Mouse (Mus musculus): Measurements from ENCODE around the gene Skiv2l. TPM values are rescaled to one million over a fixed set of nuclear protein-coding genes. Genes with fewer than 3 reads are reported as not detected.
A peak's percentile ranks its signal among the peaks of the same experiment; 100 is the strongest.

Gene Skiv2l
- total and polyA plus RNA-seq, 2 experiments, result 32.0 to 61.7 TPM

GRCm38 (mm10) chr17:34795633-34796032 lies 54.4 kb downstream of the Skiv2l start:
- Histone ChIP-seq H3K27me3 (ENCODE audit: control insufficient read depth, insufficient read depth, low read length) (no peaks in the 10 kb centered on the region), H3K4me1 (ENCODE audit: control insufficient read depth, insufficient read depth, low read length) (no peaks in the 10 kb centered on the region), H3K4me3 (ENCODE audit: insufficient read depth, low read depth, low read length) (no peak overlapping the region), H3K27ac (replicated peaks; ENCODE audit: insufficient read depth, low read depth, low read length) (no peak overlapping the region), H3K9ac (ENCODE audit: low read depth, low read length) (no peak overlapping the region), H3K36me3 (ENCODE audit: control insufficient read depth, insufficient read depth, low read length) (no peaks in the 10 kb centered on the region), H3K79me2 (ENCODE audit: control insufficient read depth, insufficient read depth, low read length) (no peaks in the 10 kb centered on the region)
- 62% methylated on average over 9 of the region's 9 CpGs for WGBS
- DNase-seq (ENCODE audit: extremely low read depth, low read depth, low spot score), result peak; percentile 37
- TF ChIP-seq POLR2A (IDR thresholded peaks at IDR 0.05; ENCODE audit: extremely low read depth, insufficient read depth, low read length), result no peak
- TF ChIP-seq CTCF (IDR thresholded peaks at IDR 0.05; ENCODE audit: low read depth, low read length), result peak; percentile 76

GRCm38 (mm10) chr17:34795016-34795415 lies 55.0 kb downstream of the Skiv2l start:
- DNase-seq (ENCODE audit: extremely low read depth, low read depth, low spot score), result no peak
- Histone ChIP-seq H3K4me3 (ENCODE audit: insufficient read depth, low read depth, low read length) (no peak overlapping the region), H3K27ac (replicated peaks; ENCODE audit: insufficient read depth, low read depth, low read length) (no peak overlapping the region), H3K36me3 (ENCODE audit: control insufficient read depth, insufficient read depth, low read length) (no peaks in the 10 kb centered on the region), H3K27me3 (ENCODE audit: control insufficient read depth, insufficient read depth, low read length) (no peaks in the 10 kb centered on the region), H3K4me1 (ENCODE audit: control insufficient read depth, insufficient read depth, low read length) (no peaks in the 10 kb centered on the region), H3K9ac (ENCODE audit: low read depth, low read length) (no peak overlapping the region), H3K79me2 (ENCODE audit: control insufficient read depth, insufficient read depth, low read length) (no peaks in the 10 kb centered on the region)
- 92% methylated on average over 10 of the region's 10 CpGs for WGBS
- TF ChIP-seq POLR2A (IDR thresholded peaks at IDR 0.05; ENCODE audit: extremely low read depth, insufficient read depth, low read length) (no peak), CTCF (IDR thresholded peaks at IDR 0.05; ENCODE audit: low read depth, low read length) (no peak)

Other genes with a start within 250 kb of the Skiv2l start
Only the 30 nearest of the 37 such genes appear.
- gene Ppt2, start 221.7 kb downstream of the Skiv2l start, total RNA-seq (2014; rRNA removed), result 22.5 and 28.5 TPM in 2 replicates
- gene Ppt2, start 221.7 kb downstream of the Skiv2l start, polyA plus RNA-seq (2012; rRNA removed), result 38.5 and 46.7 TPM in 2 replicates
- not detected in 2 replicates for gene Prrt1, start 220.7 kb downstream of the Skiv2l start, total RNA-seq (2014; rRNA removed)
- 0.32 and 0.39 TPM in 2 replicates for gene Prrt1, start 220.7 kb downstream of the Skiv2l start, polyA plus RNA-seq (2012; rRNA removed)
- 4.2 and 5.3 TPM in 2 replicates for gene Fkbpl, start 205.4 kb downstream of the Skiv2l start, total RNA-seq (2014; rRNA removed)
- gene Fkbpl, start 205.4 kb downstream of the Skiv2l start, polyA plus RNA-seq (2012; rRNA removed), result 2.0 and 3.0 TPM in 2 replicates
- gene Atf6b, start 203.1 kb downstream of the Skiv2l start, total RNA-seq (2014; rRNA removed), result 4.4 and 6.6 TPM in 2 replicates
- 29.8 and 34.6 TPM in 2 replicates for gene Atf6b, start 203.1 kb downstream of the Skiv2l start, polyA plus RNA-seq (2012; rRNA removed)
- gene Tnxb, start 179.7 kb downstream of the Skiv2l start, total RNA-seq (2014; rRNA removed), result 3.6 and 5.6 TPM in 2 replicates
- 2.4 and 3.5 TPM in 2 replicates for gene Tnxb, start 179.7 kb downstream of the Skiv2l start, polyA plus RNA-seq (2012; rRNA removed)
- 421 and 487 TPM in 2 replicates for gene C4b, start 106.3 kb downstream of the Skiv2l start, total RNA-seq (2014; rRNA removed)
- gene C4b, start 106.3 kb downstream of the Skiv2l start, polyA plus RNA-seq (2012; rRNA removed), result 561 and 742 TPM in 2 replicates
- 0.18 and 12.8 TPM in 2 replicates for gene Cyp21a1, start 45.6 kb downstream of the Skiv2l start, total RNA-seq (2014; rRNA removed)
- 0.10 TPM in 1 of 2 replicates, not detected in the other for gene Cyp21a1, start 45.6 kb downstream of the Skiv2l start, polyA plus RNA-seq (2012; rRNA removed)
- 7.6 and 7.9 TPM in 2 replicates for gene Stk19, start 13.3 kb downstream of the Skiv2l start, total RNA-seq (2014; rRNA removed)
- gene Stk19, start 13.3 kb downstream of the Skiv2l start, polyA plus RNA-seq (2012; rRNA removed), result 16.6 and 19.8 TPM in 2 replicates
- 9.7 and 12.8 TPM in 2 replicates for gene Dxo, start 13.2 kb downstream of the Skiv2l start, total RNA-seq (2014; rRNA removed)
- 26.3 and 36.6 TPM in 2 replicates for gene Dxo, start 13.2 kb downstream of the Skiv2l start, polyA plus RNA-seq (2012; rRNA removed)
- 21.9 and 22.0 TPM in 2 replicates for gene Nelfe, start 181 bp upstream of the Skiv2l start, total RNA-seq (2014; rRNA removed)
- gene Nelfe, start 181 bp upstream of the Skiv2l start, polyA plus RNA-seq (2012; rRNA removed), result 14.9 and 17.1 TPM in 2 replicates
- 1,474 and 1,577 TPM in 2 replicates for gene Cfb, start 12.3 kb upstream of the Skiv2l start, total RNA-seq (2014; rRNA removed)
- gene Cfb, start 12.3 kb upstream of the Skiv2l start, polyA plus RNA-seq (2012; rRNA removed), result 709 and 764 TPM in 2 replicates
- 1.8 and 3.2 TPM in 2 replicates for gene Zbtb12, start 29.3 kb upstream of the Skiv2l start, total RNA-seq (2014; rRNA removed)
- 3.3 and 4.6 TPM in 2 replicates for gene Zbtb12, start 29.3 kb upstream of the Skiv2l start, polyA plus RNA-seq (2012; rRNA removed)
- gene Gm20547, start 31.8 kb upstream of the Skiv2l start, total RNA-seq (2014; rRNA removed), result 1.1 TPM in 1 of 2 replicates, not detected in the other
- 0.09 TPM in 1 of 2 replicates, not detected in the other for gene Gm20547, start 31.8 kb upstream of the Skiv2l start, polyA plus RNA-seq (2012; rRNA removed)
- gene C2, start 48.1 kb upstream of the Skiv2l start, total RNA-seq (2014; rRNA removed), result 101 and 113 TPM in 2 replicates
- 65.1 and 82.1 TPM in 2 replicates for gene C2, start 48.1 kb upstream of the Skiv2l start, polyA plus RNA-seq (2012; rRNA removed)
- gene Ehmt2, start 48.3 kb upstream of the Skiv2l start, total RNA-seq (2014; rRNA removed), result 45.2 and 54.6 TPM in 2 replicates
- gene Ehmt2, start 48.3 kb upstream of the Skiv2l start, polyA plus RNA-seq (2012; rRNA removed), result 81.8 and 103 TPM in 2 replicates
- 0.13 and 0.18 TPM in 2 replicates for gene Slc44a4, start 64.3 kb upstream of the Skiv2l start, total RNA-seq (2014; rRNA removed)
- 0.34 and 0.35 TPM in 2 replicates for gene Slc44a4, start 64.3 kb upstream of the Skiv2l start, polyA plus RNA-seq (2012; rRNA removed)
- 27.6 and 36.8 TPM in 2 replicates for gene Neu1, start 81.0 kb upstream of the Skiv2l start, total RNA-seq (2014; rRNA removed)
- 52.5 and 62.5 TPM in 2 replicates for gene Neu1, start 81.0 kb upstream of the Skiv2l start, polyA plus RNA-seq (2012; rRNA removed)
- gene Hspa1b, start 109.0 kb upstream of the Skiv2l start, total RNA-seq (2014; rRNA removed), result 3.6 and 10.1 TPM in 2 replicates
- 10.0 and 11.2 TPM in 2 replicates for gene Hspa1b, start 109.0 kb upstream of the Skiv2l start, polyA plus RNA-seq (2012; rRNA removed)
- not detected in 2 replicates for gene Gm20481, start 119.7 kb upstream of the Skiv2l start, total RNA-seq (2014; rRNA removed)
- gene Gm20481, start 119.7 kb upstream of the Skiv2l start, polyA plus RNA-seq (2012; rRNA removed), result not detected in 2 replicates
- gene Hspa1a, start 121.9 kb upstream of the Skiv2l start, total RNA-seq (2014; rRNA removed), result 0.18 and 0.60 TPM in 2 replicates
- gene Hspa1a, start 121.9 kb upstream of the Skiv2l start, polyA plus RNA-seq (2012; rRNA removed), result 0.45 TPM in 2 replicates
- gene Hspa1l, start 122.5 kb upstream of the Skiv2l start, total RNA-seq (2014; rRNA removed), result 0.18 TPM in 1 of 2 replicates, not detected in the other
- gene Hspa1l, start 122.5 kb upstream of the Skiv2l start, polyA plus RNA-seq (2012; rRNA removed), result 0.05 TPM in 1 of 2 replicates, not detected in the other
- gene Lsm2, start 131.7 kb upstream of the Skiv2l start, total RNA-seq (2014; rRNA removed), result 7.9 and 11.1 TPM in 2 replicates
- gene Lsm2, start 131.7 kb upstream of the Skiv2l start, polyA plus RNA-seq (2012; rRNA removed), result 55.1 and 63.0 TPM in 2 replicates
- 11.8 and 27.5 TPM in 2 replicates for gene Vars, start 150.8 kb upstream of the Skiv2l start, total RNA-seq (2014; rRNA removed)
- gene Vars, start 150.8 kb upstream of the Skiv2l start, polyA plus RNA-seq (2012; rRNA removed), result 39.8 and 52.7 TPM in 2 replicates
- 0.07 and 0.09 TPM in 2 replicates for gene Vwa7, start 166.4 kb upstream of the Skiv2l start, total RNA-seq (2014; rRNA removed)
- gene Vwa7, start 166.4 kb upstream of the Skiv2l start, polyA plus RNA-seq (2012; rRNA removed), result 0.16 and 0.27 TPM in 2 replicates
- gene Sapcd1, start 177.8 kb upstream of the Skiv2l start, total RNA-seq (2014; rRNA removed), result 0.54 TPM in 1 of 2 replicates, not detected in the other
- gene Sapcd1, start 177.8 kb upstream of the Skiv2l start, polyA plus RNA-seq (2012; rRNA removed), result 0.66 TPM in 1 of 2 replicates, not detected in the other
- 1.0 and 2.0 TPM in 2 replicates for gene Msh5, start 196.5 kb upstream of the Skiv2l start, total RNA-seq (2014; rRNA removed)
- gene Msh5, start 196.5 kb upstream of the Skiv2l start, polyA plus RNA-seq (2012; rRNA removed), result 1.1 and 3.9 TPM in 2 replicates
- gene Clic1, start 199.8 kb upstream of the Skiv2l start, total RNA-seq (2014; rRNA removed), result 15.9 and 20.3 TPM in 2 replicates
- gene Clic1, start 199.8 kb upstream of the Skiv2l start, polyA plus RNA-seq (2012; rRNA removed), result 12.2 and 16.8 TPM in 2 replicates
- gene Ddah2, start 208.8 kb upstream of the Skiv2l start, total RNA-seq (2014; rRNA removed), result 3.0 and 3.6 TPM in 2 replicates
- 3.8 and 3.9 TPM in 2 replicates for gene Ddah2, start 208.8 kb upstream of the Skiv2l start, polyA plus RNA-seq (2012; rRNA removed)
- gene Ly6g6c, start 215.2 kb upstream of the Skiv2l start, total RNA-seq (2014; rRNA removed), result not detected in 2 replicates
- gene Ly6g6c, start 215.2 kb upstream of the Skiv2l start, polyA plus RNA-seq (2012; rRNA removed), result not detected in 2 replicates
- gene Mpig6b, start 216.0 kb upstream of the Skiv2l start, total RNA-seq (2014; rRNA removed), result 0.18 TPM in 1 of 2 replicates, not detected in the other
- gene Mpig6b, start 216.0 kb upstream of the Skiv2l start, polyA plus RNA-seq (2012; rRNA removed), result 0.06 TPM in 1 of 2 replicates, not detected in the other